Mouse (Mus musculus): Measurements from ENCODE around the gene Il13ra1. TPM values are rescaled to one million over a fixed set of nuclear protein-coding genes. Genes with fewer than 3 reads are reported as not detected.

Gene Il13ra1
- polyA plus RNA-seq, 1 experiment from 2014 or later = 6.4 TPM

DNA sequence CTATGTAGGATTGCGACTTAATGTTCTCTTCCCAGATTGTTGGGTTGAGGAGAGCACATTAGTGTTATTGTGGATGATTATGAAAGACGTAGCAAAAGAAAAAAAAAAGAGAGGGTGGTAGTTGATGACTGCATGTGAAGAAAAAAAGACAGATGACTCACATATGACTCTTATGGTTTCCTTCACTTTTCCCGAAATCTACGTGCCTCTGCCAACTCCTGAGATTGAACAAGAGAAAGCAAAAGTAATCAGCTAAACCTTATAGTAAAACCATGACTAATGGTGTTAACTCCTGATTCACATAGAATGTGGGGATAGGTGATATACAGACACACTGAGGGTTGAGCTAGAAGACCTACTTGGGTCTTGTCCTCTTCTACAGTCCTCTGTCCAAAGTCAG, 3.3 kb downstream of the Il13ra1 start:
- Histone ChIP-seq H3K27me3 (ENCODE audit: control insufficient read depth, insufficient read depth, low read depth, low read length) (peaks cover 3% of the 10 kb centered on the region; the same call in 1 of the 2 replicates), H3K27ac (ENCODE audit: low read length) (no peak overlapping the region), H3K4me1 (ENCODE audit: control insufficient read depth, low read depth, low read length) (no peaks in the 10 kb centered on the region), H3K9ac (ENCODE audit: low read depth, low read length) (no peak overlapping the region), H3K4me2 (ENCODE audit: low read depth, low read length) (no peak overlapping the region), H3K36me3 (ENCODE audit: control insufficient read depth, insufficient read depth) (no peaks in the 10 kb centered on the region), H3K9me3 (replicated peaks; ENCODE audit: control insufficient read depth, low read length) (no peaks in the 10 kb centered on the region), H3K4me3 (ENCODE audit: low read depth, low read length) (no peak overlapping the region)
- ATAC-seq (ENCODE audit: low read depth) = no peak
- 70% methylated on average over 4 of the region's 4 CpGs for WGBS (ENCODE audit: insufficient replicate concordance)

DNA sequence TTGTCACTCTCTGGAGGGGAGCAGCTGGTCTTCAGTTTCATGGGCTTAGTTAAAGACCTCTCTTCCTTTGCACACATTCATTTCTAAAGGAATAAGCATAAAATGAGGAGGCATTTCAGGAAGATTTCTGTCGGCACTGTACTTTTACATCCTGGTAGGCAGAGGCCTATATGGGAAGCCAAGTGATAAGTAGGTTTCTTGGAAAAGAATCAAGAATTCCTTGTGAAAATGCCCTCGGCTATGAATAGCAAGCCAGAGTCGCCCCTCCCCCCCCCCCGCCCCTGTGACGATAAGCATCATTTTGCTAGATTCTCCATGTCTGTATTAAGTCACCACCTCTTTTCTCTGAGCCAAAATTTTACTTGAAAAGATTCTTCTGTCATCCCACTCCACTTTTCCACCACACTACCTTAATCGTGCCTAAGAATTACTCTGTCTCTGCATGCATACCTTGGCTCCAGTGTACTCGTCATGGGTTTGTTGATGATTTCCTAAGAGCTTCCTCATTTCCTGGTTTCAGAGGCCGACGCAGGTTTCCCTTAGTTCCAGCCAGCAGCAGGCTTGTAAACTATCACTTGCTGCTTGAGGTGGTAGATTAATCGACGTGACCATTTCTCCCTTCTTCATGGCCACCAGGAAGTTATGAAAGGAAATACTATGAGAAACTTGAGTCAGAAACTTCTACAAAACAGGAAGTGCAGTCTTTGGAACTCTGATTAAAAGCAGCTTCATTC, 17.3 kb downstream of the Il13ra1 start:
- H3K4me1 ChIP-seq (ENCODE audit: control insufficient read depth, low read depth, low read length) = no peaks in the 10 kb centered on the region
- H3K9me3 ChIP-seq (replicated peaks; ENCODE audit: control insufficient read depth, low read length) = no peaks in the 10 kb centered on the region
- no peaks in the 10 kb centered on the region for H3K36me3 ChIP-seq (ENCODE audit: control insufficient read depth, insufficient read depth)
- H3K27me3 ChIP-seq (ENCODE audit: control insufficient read depth, insufficient read depth, low read depth, low read length) = no peaks in the 10 kb centered on the region
- no peak overlapping the region for H3K4me2 ChIP-seq (ENCODE audit: low read depth, low read length)
- H3K27ac ChIP-seq (ENCODE audit: low read length) = no peak overlapping the region; the same call in 1 of the 2 replicates
- 37% methylated on average over 11 of the region's 11 CpGs for WGBS (ENCODE audit: insufficient replicate concordance)
- H3K4me3 ChIP-seq (ENCODE audit: low read depth, low read length) = no peak overlapping the region
- ATAC-seq (ENCODE audit: low read depth) = no peak
- H3K9ac ChIP-seq (ENCODE audit: low read depth, low read length) = no peak overlapping the region

DNA sequence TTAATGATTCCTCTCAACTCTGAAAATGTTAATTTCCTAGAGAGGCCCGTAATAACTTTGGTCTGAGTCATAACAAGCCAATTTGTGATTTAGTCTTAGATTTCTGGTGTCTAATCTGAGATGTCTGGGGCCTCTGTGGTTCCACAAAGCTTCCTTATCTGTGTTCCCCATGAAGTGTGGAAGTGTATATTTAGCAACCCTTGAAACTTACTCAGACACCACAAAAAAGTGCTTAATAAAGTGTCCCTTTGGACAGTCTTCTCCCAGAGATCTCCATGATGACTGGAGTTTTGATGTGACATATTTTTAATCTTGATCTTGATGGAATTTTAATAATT, 17.8 kb downstream of the Il13ra1 start:
- no peak overlapping the region for H3K9ac ChIP-seq (ENCODE audit: low read depth, low read length)
- H3K27me3 ChIP-seq (ENCODE audit: control insufficient read depth, insufficient read depth, low read depth, low read length) = no peaks in the 10 kb centered on the region
- no peak overlapping the region for H3K4me3 ChIP-seq (ENCODE audit: low read depth, low read length)
- WGBS (ENCODE audit: insufficient replicate concordance) = 6% methylated on average over 1 of the region's 1 CpGs
- H3K36me3 ChIP-seq (ENCODE audit: control insufficient read depth, insufficient read depth) = no peaks in the 10 kb centered on the region
- no peak for ATAC-seq (ENCODE audit: low read depth)
- no peaks in the 10 kb centered on the region for H3K9me3 ChIP-seq (replicated peaks; ENCODE audit: control insufficient read depth, low read length)
- H3K4me1 ChIP-seq (ENCODE audit: control insufficient read depth, low read depth, low read length) = no peaks in the 10 kb centered on the region
- H3K4me2 ChIP-seq (ENCODE audit: low read depth, low read length) = no peak overlapping the region
- no peak overlapping the region for H3K27ac ChIP-seq (ENCODE audit: low read length)

DNA sequence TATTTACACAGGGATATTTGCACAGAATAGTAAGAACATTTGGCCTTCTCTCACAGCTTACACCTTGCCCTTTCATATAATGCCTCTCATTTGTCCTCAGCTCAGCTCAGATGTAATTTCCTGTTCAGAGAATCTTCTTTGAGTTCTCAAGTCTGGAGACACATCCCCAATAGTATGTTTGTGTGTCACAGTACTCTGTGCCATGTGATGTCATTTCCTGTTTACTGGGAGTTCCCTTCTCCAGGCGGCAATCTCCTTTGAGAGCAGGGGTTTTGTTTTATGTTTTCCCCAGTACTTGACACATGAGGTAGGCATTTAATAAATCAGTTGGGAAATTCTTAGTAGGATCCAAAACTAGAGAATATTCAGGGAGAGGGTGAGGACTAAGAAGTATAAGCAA, 24.4 kb downstream of the Il13ra1 start:
- Histone ChIP-seq H3K9me3 (replicated peaks; ENCODE audit: control insufficient read depth, low read length) (no peaks in the 10 kb centered on the region), H3K9ac (ENCODE audit: low read depth, low read length) (no peak overlapping the region), H3K27me3 (ENCODE audit: control insufficient read depth, insufficient read depth, low read depth, low read length) (no peaks in the 10 kb centered on the region), H3K4me1 (ENCODE audit: control insufficient read depth, low read depth, low read length) (no peaks in the 10 kb centered on the region), H3K36me3 (ENCODE audit: control insufficient read depth, insufficient read depth) (no peaks in the 10 kb centered on the region), H3K4me3 (ENCODE audit: low read depth, low read length) (no peak overlapping the region), H3K27ac (ENCODE audit: low read length) (no peak overlapping the region), H3K4me2 (ENCODE audit: low read depth, low read length) (no peak overlapping the region)
- 50% methylated on average over 1 of the region's 1 CpGs for WGBS (ENCODE audit: insufficient replicate concordance)
- ATAC-seq (ENCODE audit: low read depth) = no peak

DNA sequence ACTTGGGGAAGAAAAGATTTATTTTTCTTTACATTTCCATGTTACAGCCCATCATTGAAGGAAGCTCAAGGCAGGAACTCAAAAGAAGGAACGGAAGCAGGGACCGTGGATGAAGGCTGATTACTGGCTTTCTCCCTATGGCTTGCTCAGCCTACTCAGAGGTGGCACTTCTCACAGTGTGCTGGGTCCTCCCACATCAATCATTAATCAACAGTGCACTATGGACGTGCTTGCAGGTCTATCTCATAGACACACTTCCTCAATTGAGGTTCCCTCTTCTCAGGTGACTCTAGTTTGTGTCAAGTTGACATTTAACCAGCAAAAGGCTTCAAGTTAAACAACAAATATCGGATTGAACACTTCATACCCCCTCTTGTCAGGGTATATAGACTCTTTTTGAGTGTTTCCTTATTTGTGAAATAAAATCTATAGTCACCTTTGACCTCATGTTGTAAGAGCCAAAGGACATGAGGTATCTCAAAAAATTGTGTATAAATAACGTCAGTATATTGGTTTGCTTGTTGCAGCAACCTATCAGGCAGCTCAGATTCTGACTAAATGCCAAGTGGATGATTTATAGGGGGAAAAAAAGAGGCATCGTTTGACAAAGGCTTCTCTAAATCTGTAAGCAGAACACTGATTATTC, 30.2 kb downstream of the Il13ra1 start:
- no peak; the same call in 1 of the 2 replicates for ATAC-seq (ENCODE audit: low read depth)
- 38% methylated on average over 6 of the region's 6 CpGs for WGBS (ENCODE audit: insufficient replicate concordance)
- Histone ChIP-seq H3K27me3 (ENCODE audit: control insufficient read depth, insufficient read depth, low read depth, low read length) (no peaks in the 10 kb centered on the region), H3K4me3 (ENCODE audit: low read depth, low read length) (no peak overlapping the region), H3K4me2 (ENCODE audit: low read depth, low read length) (no peak overlapping the region), H3K27ac (ENCODE audit: low read length) (no peak overlapping the region), H3K36me3 (ENCODE audit: control insufficient read depth, insufficient read depth) (no peaks in the 10 kb centered on the region), H3K9ac (ENCODE audit: low read depth, low read length) (no peak overlapping the region), H3K9me3 (replicated peaks; ENCODE audit: control insufficient read depth, low read length) (no peaks in the 10 kb centered on the region), H3K4me1 (ENCODE audit: control insufficient read depth, low read depth, low read length) (no peaks in the 10 kb centered on the region)

DNA sequence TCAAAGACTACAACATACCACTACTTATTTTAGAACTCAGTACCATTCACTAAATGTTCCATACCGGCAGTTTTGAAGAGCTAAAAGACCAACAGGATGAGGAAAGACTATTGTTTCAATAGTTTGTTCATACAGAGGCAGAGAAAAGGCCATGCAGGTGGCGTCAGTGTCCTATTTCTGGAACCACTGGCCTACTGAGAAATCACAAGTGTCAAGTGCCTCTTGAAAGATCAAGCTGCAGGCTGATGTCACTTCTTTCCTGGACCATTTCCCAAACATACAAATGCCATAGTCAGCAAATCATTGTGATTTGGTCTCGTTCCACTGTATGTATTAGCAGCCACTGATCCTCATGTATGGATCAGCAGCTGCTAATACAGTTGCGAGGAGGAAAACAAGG, 34.8 kb downstream of the Il13ra1 start:
- Histone ChIP-seq H3K4me3 (ENCODE audit: low read depth, low read length) (no peak overlapping the region), H3K27ac (ENCODE audit: low read length) (no peak overlapping the region), H3K9ac (ENCODE audit: low read depth, low read length) (no peak overlapping the region), H3K36me3 (ENCODE audit: control insufficient read depth, insufficient read depth) (no peaks in the 10 kb centered on the region), H3K4me2 (ENCODE audit: low read depth, low read length) (no peak overlapping the region), H3K4me1 (ENCODE audit: control insufficient read depth, low read depth, low read length) (no peaks in the 10 kb centered on the region), H3K27me3 (ENCODE audit: control insufficient read depth, insufficient read depth, low read depth, low read length) (no peaks in the 10 kb centered on the region), H3K9me3 (replicated peaks; ENCODE audit: control insufficient read depth, low read length) (no peaks in the 10 kb centered on the region)
- ATAC-seq (ENCODE audit: low read depth) = no peak
- 40% methylated on average over 4 of the region's 4 CpGs for WGBS (ENCODE audit: insufficient replicate concordance)

DNA sequence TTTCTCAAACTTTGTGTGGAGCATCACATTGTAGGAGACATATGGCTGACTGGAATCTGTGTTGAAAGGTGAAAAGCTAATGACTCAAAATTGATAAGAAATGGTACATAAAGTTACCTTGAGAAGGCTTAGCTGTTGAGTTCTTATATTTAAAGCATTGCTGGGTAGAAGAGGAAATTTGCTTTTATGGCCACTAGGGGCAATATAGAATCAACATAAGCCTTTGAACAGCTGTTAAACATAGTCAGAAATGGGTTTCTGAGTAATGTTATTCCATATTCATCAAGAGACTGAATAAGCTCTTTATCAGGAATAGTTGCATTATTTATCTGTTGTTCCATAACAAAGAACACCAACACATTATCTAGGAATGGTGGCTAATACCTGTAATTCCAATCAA, 38.2 kb downstream of the Il13ra1 start:
- H3K4me3 ChIP-seq (ENCODE audit: low read depth, low read length) = no peak overlapping the region
- H3K36me3 ChIP-seq (ENCODE audit: control insufficient read depth, insufficient read depth) = no peaks in the 10 kb centered on the region
- no peaks in the 10 kb centered on the region for H3K27me3 ChIP-seq (ENCODE audit: control insufficient read depth, insufficient read depth, low read depth, low read length)
- H3K27ac ChIP-seq (ENCODE audit: low read length) = no peak overlapping the region
- H3K9ac ChIP-seq (ENCODE audit: low read depth, low read length) = no peak overlapping the region
- H3K4me1 ChIP-seq (ENCODE audit: control insufficient read depth, low read depth, low read length) = no peaks in the 10 kb centered on the region
- H3K9me3 ChIP-seq (replicated peaks; ENCODE audit: control insufficient read depth, low read length) = no peaks in the 10 kb centered on the region
- no peak for ATAC-seq (ENCODE audit: low read depth)
- H3K4me2 ChIP-seq (ENCODE audit: low read depth, low read length) = no peak overlapping the region

DNA sequence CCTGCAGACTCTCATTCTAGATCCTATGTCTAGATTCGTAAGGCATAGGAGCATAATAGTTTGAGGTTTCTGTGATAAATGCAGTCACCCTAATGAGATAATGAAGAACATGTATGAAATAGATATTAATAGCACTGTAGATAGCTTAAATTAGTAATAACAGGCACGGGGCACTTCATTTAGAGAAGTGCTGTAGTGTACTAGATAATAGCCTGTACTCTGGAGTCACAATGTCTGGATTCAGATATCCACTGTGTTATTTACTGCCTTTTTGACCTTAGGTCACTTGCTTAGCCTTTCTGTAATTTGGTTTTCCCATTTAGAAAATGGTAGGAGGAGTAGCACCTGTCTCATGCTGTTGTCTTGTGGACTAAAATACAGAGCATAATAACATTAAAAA, 44.8 kb downstream of the Il13ra1 start:
- H3K9me3 ChIP-seq (replicated peaks; ENCODE audit: control insufficient read depth, low read length) = no peaks in the 10 kb centered on the region
- 44% methylated on average over 2 of the region's 2 CpGs for WGBS (ENCODE audit: insufficient replicate concordance)
- ATAC-seq (ENCODE audit: low read depth) = no peak
- H3K4me1 ChIP-seq (ENCODE audit: control insufficient read depth, low read depth, low read length) = no peaks in the 10 kb centered on the region
- no peak overlapping the region for H3K27ac ChIP-seq (ENCODE audit: low read length)
- no peak overlapping the region for H3K4me3 ChIP-seq (ENCODE audit: low read depth, low read length)
- H3K27me3 ChIP-seq (ENCODE audit: control insufficient read depth, insufficient read depth, low read depth, low read length) = no peaks in the 10 kb centered on the region
- H3K9ac ChIP-seq (ENCODE audit: low read depth, low read length) = no peak overlapping the region
- H3K36me3 ChIP-seq (ENCODE audit: control insufficient read depth, insufficient read depth) = no peaks in the 10 kb centered on the region
- H3K4me2 ChIP-seq (ENCODE audit: low read depth, low read length) = no peak overlapping the region

DNA sequence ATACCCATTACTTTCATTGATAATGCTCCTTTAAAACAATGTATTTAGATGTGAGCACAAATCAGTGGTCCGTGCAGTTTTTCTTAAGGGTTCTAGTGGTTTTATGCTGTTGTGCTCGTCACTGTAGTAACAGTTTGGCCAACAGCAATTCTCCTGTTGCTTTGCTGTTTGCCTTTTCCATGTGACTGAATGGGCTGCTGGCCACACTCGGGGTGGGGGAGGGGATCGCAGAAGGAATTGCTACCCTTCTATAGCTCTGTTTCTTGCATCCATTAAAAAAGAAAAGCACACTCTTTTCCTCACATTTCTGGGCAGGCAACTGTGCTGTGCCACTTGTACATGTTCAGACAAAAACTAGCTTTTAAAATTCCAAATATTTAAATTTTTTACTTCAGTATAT, 49.7 kb downstream of the Il13ra1 start:
- H3K27me3 ChIP-seq (ENCODE audit: control insufficient read depth, insufficient read depth, low read depth, low read length) = no peaks in the 10 kb centered on the region
- no peaks in the 10 kb centered on the region for H3K4me1 ChIP-seq (ENCODE audit: control insufficient read depth, low read depth, low read length)
- H3K4me2 ChIP-seq (ENCODE audit: low read depth, low read length) = no peak overlapping the region
- ATAC-seq (ENCODE audit: low read depth) = no peak
- H3K27ac ChIP-seq (ENCODE audit: low read length) = no peak overlapping the region
- H3K4me3 ChIP-seq (ENCODE audit: low read depth, low read length) = no peak overlapping the region
- WGBS (ENCODE audit: insufficient replicate concordance) = 37% methylated on average over 4 of the region's 4 CpGs
- no peaks in the 10 kb centered on the region for H3K9me3 ChIP-seq (replicated peaks; ENCODE audit: control insufficient read depth, low read length)
- H3K36me3 ChIP-seq (ENCODE audit: control insufficient read depth, insufficient read depth) = no peaks in the 10 kb centered on the region
- H3K9ac ChIP-seq (ENCODE audit: low read depth, low read length) = no peak overlapping the region

All from liver, embryonic 16.5 days (tissue).